Mouse (Mus musculus): Measurements from ENCODE around the gene Smtn.

Smtn gene

GRCm38 (mm10) chr11:3547969-3548368, 7.6 kb upstream of the Smtn start:
- no peak for DNase-seq (ENCODE audit: low read depth, low spot score)

GRCm38 (mm10) chr11:3547047-3547446, 6.6 kb upstream of the Smtn start:
- DNase-seq (ENCODE audit: low read depth, low spot score) = no peak

DNA sequence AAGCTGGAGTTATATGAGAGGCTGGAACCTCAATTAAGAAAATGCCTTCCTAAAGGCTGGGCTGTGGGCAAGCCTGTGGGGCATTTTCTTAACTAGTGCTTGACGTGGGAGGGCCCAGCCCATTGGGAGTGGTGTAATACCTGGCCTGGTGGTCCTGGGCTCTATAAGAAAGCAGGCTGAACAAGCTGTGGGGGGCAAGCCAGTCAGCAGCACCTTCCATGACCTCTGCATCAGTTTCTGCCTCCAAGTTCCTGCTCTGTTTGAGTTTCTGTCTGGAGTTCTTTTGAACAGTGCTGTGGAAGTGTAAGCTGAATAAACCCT, 5.8 kb upstream of the Smtn start:
- DNase-seq (ENCODE audit: low read depth, low spot score) = no peak

DNA sequence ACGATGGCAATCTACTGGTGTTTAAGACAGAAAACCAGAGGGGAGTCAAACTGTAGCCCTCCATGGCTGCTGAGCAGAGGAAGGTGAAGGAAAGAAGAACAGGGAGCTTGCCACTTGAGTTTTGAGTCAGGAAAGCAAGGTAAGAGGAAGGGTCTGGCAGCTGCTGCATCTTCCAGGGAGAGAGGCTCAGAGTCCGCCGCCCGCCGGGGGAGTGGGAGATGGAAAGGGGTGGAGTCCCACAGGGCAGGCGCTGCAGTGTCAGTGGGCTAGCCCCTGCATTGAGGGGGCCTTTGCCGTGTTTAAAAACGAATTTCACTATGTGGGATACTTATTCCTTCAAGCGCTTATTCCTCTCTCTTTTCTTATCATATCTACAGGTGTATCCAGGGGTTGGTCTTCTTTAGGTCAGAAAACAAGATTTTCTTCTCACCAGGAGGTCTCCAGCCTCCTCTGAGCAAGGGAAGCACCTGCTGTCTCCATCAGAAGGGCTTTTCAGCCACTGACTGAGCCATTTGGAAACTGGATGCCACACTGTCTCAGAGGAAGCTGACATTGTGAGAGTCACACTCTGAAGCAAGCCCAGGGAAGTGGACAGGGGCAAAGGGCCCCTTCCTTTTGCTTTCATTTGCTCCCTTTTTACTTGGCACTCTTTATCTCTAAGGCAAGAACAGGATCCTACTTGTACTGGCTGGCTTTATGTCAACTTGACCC, 5.3 kb upstream of the Smtn start:
- DNase-seq (ENCODE audit: low read depth, low spot score) = no peak

- DNase-seq (ENCODE audit: low read depth, low spot score) = no peak
These were observed 4.0 kb upstream of the Smtn start for GRCm38 (mm10) chr11:3544409-3544808.

DNA sequence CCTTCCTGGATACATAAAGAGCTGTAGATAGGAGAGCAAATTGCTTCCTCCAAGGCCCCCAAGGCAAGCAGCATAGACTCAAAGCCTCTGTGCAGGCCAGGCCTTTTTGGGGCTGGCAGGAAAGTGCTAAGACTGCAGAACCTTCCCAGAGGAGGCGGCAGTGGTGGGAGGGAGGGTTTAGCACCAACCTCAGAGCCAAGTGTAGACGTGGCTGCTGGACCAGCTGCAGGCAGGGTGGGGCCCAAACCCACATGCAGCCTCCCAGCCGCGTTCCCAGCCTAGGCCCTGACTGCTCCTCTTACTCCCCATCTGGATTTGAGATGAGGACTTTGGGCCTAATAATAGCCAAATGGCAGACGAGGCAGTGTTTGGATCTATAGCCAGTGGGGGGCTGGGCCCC, 2.6 kb upstream of the Smtn start:
- DNase-seq (ENCODE audit: low read depth, low spot score) = no peak

GRCm38 (mm10) chr11:3541932-3542331, 1.5 kb upstream of the Smtn start:
- no peak for DNase-seq (ENCODE audit: low read depth, low spot score)

DNA sequence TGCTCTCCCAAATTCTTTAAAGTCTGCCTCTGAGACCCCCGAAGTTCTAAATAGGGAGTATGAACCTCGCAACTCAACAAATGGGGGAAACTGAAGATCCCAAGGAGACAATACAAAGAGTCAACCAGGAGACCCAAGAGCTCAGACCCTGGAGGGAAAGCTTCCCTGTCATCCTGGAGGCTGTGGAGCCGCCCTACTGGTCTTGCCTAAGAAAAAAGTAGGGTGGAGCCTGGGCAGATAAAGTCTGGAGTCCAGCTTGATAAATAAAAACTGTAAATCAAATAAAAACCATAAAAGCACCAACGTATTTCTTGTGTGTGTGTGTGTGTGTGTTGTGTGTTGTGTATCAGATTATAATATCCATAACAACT, 601 bp downstream of the Smtn start:
- DNase-seq (ENCODE audit: low read depth, low spot score) = no peak

DNA sequence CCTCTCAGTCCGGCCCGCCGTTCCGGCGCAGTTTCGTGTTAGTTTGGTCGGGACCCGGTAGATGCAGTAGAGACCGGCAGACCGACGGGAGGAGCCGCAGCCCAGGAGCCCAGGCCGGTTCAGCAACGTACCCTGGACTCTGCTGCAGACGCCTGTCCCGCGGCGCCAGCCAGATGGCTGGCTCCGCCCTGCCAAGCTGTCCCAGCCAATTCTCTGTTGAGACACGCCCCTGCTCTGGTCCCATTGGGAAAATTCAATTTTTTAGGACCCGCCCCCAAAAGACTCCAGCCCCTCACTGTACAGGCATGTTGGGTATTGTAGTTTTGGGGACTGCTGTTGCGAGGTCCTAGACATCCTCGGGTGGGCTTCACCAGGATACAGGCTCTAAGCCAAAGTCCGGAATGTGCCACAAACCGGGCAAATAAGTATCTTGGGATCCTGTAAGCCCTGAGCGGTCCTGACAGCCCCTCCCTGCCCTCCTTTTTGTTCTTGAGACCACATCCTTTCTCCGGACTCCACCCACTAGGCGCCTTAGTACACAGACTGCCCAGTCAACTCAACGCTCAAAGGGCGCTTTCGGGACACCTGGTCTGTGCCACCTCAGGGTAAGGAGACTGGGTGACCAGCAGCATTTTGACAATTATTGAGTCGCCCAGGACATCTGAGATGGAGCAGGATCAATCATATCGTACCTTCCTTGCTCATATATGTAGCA, 1.1 kb downstream of the Smtn start:
- peak; percentile 68 for DNase-seq (ENCODE audit: low read depth, low spot score)

DNA sequence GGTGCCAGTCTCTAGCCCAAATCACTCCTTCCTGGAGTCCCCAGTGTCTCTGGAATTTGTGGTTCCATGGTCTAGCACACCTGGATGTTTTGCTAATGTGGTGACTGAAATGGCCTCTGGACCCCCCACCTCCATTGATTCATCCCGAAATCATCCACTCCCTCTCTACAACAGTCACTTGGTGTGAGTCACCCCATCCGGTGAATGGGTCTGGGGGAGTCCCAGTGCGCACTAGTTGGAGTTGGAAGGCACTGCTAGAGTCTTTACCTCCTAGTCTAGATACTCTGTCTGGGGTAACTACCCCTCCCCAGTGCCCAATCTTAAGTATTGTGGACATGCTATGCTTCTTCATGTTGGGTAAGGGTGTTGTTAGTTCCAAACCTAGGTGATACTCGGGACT, 2.1 kb downstream of the Smtn start:
- no peak for DNase-seq (ENCODE audit: low read depth, low spot score)

GRCm38 (mm10) chr11:3537711-3538110, 2.7 kb downstream of the Smtn start:
- DNase-seq (ENCODE audit: low read depth, low spot score) = peak; percentile 17

DNA sequence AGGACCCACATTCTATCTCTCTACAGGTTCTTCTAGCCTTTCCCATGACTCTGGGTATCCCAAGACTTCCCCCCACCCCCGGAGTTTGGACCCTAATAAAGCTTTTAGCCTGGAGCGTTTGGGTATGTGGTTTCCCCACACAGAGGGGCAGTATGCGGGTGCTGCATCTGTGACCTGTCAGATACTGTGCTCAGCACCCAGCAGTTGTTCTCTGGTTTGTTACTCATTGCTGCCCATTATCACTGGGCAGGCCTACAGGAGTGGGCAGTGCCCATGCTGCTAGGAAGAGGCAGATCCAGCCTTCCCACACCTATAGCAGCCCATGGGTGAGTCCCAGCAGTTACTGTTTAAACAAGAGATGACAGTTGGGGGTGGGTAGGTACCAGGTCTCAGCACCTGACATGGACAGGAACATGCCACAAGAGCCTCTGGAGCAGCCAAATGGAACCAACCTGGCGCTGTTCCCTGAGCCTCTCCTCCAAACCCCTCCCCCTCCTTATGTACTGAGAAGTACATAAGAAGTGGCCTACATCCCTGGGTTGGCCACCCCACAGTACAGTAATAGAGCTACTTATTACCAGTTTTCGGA, 3.6 kb downstream of the Smtn start:
- DNase-seq (ENCODE audit: low read depth, low spot score) = no peak

GRCm38 (mm10) chr11:3536082-3536481, 4.3 kb downstream of the Smtn start:
- DNase-seq (ENCODE audit: low read depth, low spot score) = no peak

- DNase-seq (ENCODE audit: low read depth, low spot score) = peak; percentile 94
These were observed 4.9 kb downstream of the Smtn start for GRCm38 (mm10) chr11:3535406-3535986.

DNA sequence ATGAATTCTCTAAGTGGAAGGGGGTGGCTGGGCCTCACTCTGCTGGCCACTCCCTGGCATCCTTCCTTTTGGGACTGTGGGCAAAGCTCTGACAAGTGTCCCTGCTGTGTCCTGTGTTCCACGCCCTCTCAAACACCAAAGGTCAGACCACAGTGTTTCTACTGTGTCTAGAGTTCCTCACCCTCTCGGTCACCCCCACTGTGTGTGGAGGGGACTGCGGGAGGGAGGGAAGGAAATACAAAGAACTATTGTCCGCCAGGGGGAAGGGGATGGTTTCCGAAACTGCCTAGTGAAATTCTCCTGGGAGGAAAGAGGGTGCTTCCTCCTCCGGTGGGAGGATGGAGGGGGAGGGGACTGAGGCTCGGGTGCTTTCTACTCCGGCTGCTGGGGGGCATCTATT, 5.5 kb downstream of the Smtn start:
- DNase-seq (ENCODE audit: low read depth, low spot score) = no peak

GRCm38 (mm10) chr11:3533406-3533932, 6.9 kb downstream of the Smtn start:
- DNase-seq (ENCODE audit: low read depth, low spot score) = no peak

DNA sequence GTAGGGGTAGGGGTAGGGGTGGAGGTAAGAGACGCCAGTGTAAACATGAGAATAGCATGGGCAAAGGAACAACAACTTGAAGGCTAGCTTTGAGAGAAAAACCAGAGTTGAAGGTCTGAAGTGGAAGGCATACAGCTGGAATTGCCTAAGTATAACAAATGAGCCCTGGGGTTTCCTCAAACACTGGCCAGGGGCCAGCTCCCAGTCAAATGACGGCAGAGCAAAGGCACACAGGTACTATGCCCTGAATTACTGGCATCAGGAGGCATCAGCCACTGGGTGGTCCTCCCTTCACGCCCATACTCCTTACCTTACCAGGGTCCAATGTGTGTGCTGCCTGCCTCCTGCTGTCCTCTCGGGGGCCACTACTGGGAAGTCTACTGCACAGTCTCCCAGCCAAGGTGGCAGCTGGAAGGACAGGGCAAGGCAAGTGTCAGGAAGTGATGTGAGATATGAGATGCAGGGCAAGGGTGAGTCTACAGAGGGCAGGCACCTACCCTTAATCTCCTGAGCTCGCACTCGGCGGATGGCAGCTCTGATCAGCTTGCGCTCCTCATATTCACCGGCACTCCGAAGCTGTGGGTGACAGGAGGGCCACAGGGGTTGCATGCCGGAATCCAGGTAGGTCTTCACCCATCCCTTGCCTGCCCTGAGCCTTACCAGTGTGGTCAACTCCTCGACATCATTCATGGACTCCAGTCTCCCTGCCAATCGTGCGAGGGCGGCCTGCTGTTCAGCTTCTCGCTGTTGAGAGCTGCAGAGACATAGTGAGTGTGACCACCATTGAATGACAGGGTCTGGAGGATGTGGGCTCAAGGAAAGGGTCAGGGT, 8.1 kb downstream of the Smtn start:
- no peak for DNase-seq (ENCODE audit: low read depth, low spot score)

DNA sequence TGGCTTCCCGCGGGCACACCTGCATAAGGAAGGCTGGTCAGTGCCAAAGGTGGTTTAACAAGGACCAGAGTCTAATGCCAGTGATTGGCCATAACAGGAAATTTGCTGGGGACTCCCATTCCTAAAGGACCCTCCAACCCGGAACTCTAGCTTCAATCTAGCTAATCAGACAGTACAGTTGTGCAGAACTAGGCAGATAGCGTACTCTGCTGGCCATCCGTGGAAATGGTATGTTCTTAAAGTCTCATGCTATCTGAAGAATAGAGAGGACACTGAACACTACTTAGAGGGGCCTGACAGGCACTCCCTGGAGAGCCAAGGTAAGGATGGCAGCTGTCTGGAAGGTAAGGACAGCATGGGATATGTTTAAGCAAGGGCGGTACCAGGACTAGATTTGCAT, 8.8 kb downstream of the Smtn start:
- DNase-seq (ENCODE audit: low read depth, low spot score) = no peak

DNA sequence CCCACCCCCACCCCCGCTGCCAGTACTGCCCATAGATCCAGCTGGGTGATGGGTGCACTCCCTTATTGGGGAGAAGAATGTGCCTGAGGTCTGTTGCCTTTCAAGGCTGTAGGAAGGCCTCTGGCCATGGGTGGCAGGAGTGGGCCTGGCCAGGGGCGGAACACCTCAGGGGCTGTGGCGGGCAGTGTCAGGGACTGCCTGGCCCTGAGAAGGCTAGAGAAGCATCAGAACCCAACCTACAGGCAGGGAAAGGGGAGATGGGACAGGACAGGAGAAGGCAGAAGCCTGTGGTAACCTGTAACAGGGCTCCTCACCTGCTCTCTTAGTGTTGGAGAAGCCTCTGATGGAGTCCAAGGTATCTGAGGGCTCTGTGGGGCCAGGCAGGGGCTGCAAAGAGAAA, 9.7 kb downstream of the Smtn start:
- no peak for DNase-seq (ENCODE audit: low read depth, low spot score)

- no peak for DNase-seq (ENCODE audit: low read depth, low spot score)
These were observed 10.7 kb downstream of the Smtn start for GRCm38 (mm10) chr11:3529476-3530252.

GRCm38 (mm10) chr11:3528208-3528607, 12.2 kb downstream of the Smtn start:
- DNase-seq (ENCODE audit: low read depth, low spot score) = no peak
